Mouse (Mus musculus) adrenal gland, postnatal 4 days (tissue): ENCODE data around the gene Rhox2h. TPM values are rescaled to one million over a fixed set of nuclear protein-coding genes. Genes with fewer than 3 reads are reported as not detected.
"Not testable (repeated sequence)": the region's sequence is repeated elsewhere in the genome, so short reads cannot be mapped to it uniquely, and the experiment has no call there.

Experiments
- DNase-seq, 2 experiments: peaks; one replicate each; pipeline ENCODE4 v3.0.0; 2021 to 2022; ENCODE audit warnings: low spot score in 2 of 2, mixed read lengths in 2 of 2
- long read RNA-seq, 2 experiments: library from polyadenylated mRNA; stranded (forward); transcript quantifications; one replicate each; pipeline ENCODE4 v2.0.0; 2021
- total RNA-seq, 2 experiments: library from RNA; stranded (reverse); gene quantifications; 2 replicates each; pipeline ENCODE4 v1.2.3; 2021

Gene Rhox2h
- total RNA-seq, result not detected
- long read RNA-seq, experiment 1, result 0 reads
- long read RNA-seq, experiment 2, result 0 reads

DNA sequence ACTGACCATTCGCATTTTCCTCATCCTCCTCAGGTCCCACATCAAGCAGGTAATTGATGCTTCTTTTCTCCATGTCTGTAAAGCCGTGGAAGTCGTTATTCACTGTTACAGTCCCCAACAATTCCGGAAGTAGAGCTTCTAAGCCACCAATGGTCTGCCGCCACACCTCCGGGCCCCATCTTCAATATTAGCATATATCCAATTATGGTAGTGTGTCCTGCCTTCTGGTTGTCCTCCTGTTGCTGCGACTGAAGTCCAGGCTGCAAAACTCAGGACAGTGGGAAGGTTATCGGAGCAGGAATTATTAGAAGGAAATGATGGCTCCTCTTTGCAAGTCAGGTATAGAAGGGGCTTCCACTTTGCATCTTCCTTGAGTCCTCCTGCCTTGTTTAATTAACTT lies at the start of gene Rhox2h:
TSS of gene Rhox2h (minus strand) at position 101 of the 400 bp plus-strand sequence.
- DNase-seq, result not testable (repeated sequence)

DNA sequence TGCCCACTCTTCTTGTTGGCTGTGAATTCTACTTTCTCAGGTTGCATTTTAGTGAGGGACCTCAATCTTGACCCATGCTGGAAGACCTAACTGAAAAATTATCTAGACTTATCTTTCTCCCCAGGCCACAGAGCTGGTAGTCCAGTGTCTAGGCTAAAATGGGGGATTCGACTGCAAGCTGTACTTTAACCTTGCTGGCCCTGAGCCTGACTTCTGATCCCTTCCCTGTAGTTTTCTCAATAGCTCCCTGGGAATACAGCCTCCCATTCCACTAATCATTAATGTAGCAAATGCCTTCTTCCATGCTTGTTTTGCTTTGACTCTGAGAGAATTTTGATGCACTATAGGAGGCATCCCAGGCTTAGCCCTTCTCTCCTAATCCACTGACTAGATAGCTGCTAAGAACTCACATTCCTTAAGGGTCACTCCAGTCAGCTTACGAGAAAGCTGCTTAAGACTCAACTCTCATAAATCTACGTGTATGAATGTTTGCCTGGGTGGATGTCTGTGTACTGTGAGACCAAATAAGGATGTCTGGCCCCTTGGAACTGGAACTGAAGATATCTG lies 28.8 kb upstream of the Rhox2h start:
- no peak for DNase-seq

GRCm38 (mm10) chrX:37692261-37692660 lies 19.2 kb upstream of the Rhox2h start:
- no peak for DNase-seq

- DNase-seq, result no peak
Measured at GRCm38 (mm10) chrX:37683031-37683715, 10.1 kb upstream of the Rhox2h start.

DNA sequence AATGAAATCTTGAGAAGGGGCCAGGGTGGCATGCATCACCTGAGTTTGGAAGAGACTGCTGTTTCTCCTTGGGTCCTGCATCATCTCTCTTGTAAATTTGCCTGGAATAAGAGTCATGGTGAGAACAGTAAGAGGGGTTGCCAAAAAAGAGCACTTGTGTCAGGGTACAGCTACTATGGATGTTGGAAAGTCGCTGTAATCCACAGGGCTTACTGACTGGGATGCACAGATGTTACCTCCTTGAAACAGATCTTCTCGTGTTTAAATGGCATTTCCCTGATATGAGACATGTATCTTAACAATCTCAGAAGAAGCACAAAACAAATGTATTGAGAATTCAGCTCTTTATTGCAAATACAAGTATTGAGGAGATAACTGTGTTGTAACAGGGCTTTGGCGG lies 4.4 kb downstream of the Rhox2h start, which contains the start of gene Rhox3h:
TSS of gene Rhox3h (minus strand) at position 101 of the 400 bp plus-strand sequence.
- DNase-seq, result not testable (repeated sequence)

DNA sequence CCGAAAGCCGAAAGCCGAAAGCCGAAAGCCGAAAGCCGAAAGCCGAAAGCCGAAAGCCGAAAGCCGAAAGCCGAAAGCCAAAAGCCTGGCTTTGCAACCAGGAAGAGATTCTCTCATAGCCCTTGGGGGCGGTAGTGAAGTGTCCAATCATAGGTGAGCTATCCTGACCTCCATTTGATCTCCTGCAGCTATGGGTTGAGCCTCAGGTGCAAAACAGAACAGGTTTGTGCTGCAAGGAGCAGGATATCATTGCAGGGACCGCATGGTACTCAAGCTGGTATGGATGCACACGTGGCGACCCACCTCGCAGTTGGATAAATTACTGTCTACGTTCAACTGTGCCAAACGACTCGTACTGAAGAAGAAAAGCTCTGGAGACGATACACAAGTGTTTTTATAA lies 21.9 kb downstream of the Rhox2h start, which contains the start of gene Rhox4g:
TSS of gene Rhox4g (minus strand) at position 101 of the 400 bp plus-strand sequence.
- not testable (repeated sequence) for DNase-seq

DNA sequence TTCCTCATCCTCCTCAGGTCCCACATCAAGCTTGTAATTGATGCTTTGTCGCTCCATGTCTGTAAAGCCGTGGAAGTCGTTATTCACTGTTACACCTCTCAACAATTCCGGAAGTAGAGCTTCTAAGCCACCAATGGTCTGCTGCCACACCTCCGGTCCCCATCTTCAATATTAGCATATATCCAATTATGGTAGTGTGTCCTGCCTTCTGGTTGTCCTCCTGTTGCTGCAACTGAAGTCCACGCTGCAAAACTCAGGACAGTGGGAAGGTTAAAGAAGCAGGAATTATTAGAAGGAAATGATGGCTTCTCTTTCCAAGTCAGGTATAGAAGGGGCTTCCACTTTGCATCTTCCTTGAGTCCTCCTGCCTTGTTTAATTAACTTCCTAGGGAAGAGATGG lies 29.7 kb downstream of the Rhox2h start, which contains the start of gene Rhox2g:
TSS of gene Rhox2g (minus strand) at position 101 of the 400 bp plus-strand sequence.
- not testable (repeated sequence) for DNase-seq

DNA sequence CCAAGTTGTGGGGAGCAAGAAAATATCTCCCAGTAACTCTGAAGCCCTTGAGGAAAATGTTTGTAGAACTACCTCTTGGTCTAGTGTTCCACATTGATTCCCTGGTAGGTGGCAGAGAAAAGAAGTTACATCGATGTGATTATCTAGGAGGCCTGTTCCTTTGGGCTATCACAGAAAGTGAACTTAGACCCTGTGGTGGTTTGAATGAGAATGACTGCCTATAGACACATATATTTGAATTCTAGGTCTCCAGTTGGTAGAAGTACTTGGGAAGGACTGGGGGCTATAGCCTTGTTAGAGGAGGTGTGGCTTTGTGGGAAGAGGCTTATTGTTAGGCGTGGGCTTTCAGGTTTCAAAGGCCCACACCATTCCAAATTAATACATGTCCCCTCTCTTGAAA lies 44.6 kb downstream of the Rhox2h start, which contains the start of gene Rhox3g:
TSS of gene Rhox3g (minus strand) at position 101 of the 400 bp plus-strand sequence.
- not testable (repeated sequence) for DNase-seq

Other genes with a start within 250 kb of the Rhox2h start
- not detected for gene Rhox4b, start 240.8 kb downstream of the Rhox2h start, total RNA-seq
- not detected for gene Rhox2c, start 219.6 kb downstream of the Rhox2h start, total RNA-seq
- not detected for gene Rhox3c, start 214.7 kb downstream of the Rhox2h start, total RNA-seq
- gene Rhox4c, start 192.9 kb downstream of the Rhox2h start, total RNA-seq, result not detected
- gene Rhox2d, start 179.8 kb downstream of the Rhox2h start, total RNA-seq, result not detected
- gene Rhox4d, start 158.9 kb downstream of the Rhox2h start, total RNA-seq, result not detected
- gene Rhox2e, start 142.8 kb downstream of the Rhox2h start, total RNA-seq, result not detected
- gene Rhox3e, start 131.3 kb downstream of the Rhox2h start, total RNA-seq, result not detected
- gene Rhox4e, start 115.9 kb downstream of the Rhox2h start, total RNA-seq, result not detected
- gene Rhox2f, start 101.9 kb downstream of the Rhox2h start, total RNA-seq, result not detected
- not detected for gene Rhox3f, start 92.3 kb downstream of the Rhox2h start, total RNA-seq
- gene Rhox4f, start 65.6 kb downstream of the Rhox2h start, total RNA-seq, result not detected
- not detected for gene Rhox3g, start 44.7 kb downstream of the Rhox2h start, total RNA-seq
- gene Rhox2g, start 29.8 kb downstream of the Rhox2h start, total RNA-seq, result not detected
- not detected for gene Rhox4g, start 21.9 kb downstream of the Rhox2h start, total RNA-seq
- gene Rhox3h, start 4.5 kb downstream of the Rhox2h start, total RNA-seq, result not detected
- gene Rhox5, start 131.6 kb upstream of the Rhox2h start, total RNA-seq, result not detected
- not detected for gene Rhox6, start 153.6 kb upstream of the Rhox2h start, total RNA-seq
- gene Rhox7a, start 158.4 kb upstream of the Rhox2h start, total RNA-seq, result not detected
- gene Rhox8, start 205.7 kb upstream of the Rhox2h start, total RNA-seq, result not detected
- gene Rhox7b, start 224.0 kb upstream of the Rhox2h start, total RNA-seq, result not detected
- gene Rhox9, start 228.5 kb upstream of the Rhox2h start, total RNA-seq, result not detected